Mouse (Mus musculus): ENCODE results near the gene Hint1.

- no peak for TF ChIP-seq GATA1 (IDR thresholded peaks at IDR 0.05; ENCODE audit: low read length)
- no peak for TF ChIP-seq TAL1 (IDR thresholded peaks at IDR 0.05; ENCODE audit: low read length)
Observed at GRCm38 (mm10) chr11:54907259-54907658, 41.1 kb downstream of the Hint1 start.

Measured in erythroblast, embryonic 14.5 days (primary cell).